Comparison of ENCODE assay signal across 8 mouse cellular contexts in genomic region chr7:121035161-121035721, GRCm38 (mm10). TPM values are rescaled to one million over a fixed set of nuclear protein-coding genes. Genes with fewer than 3 reads are reported as not detected.
A peak's percentile ranks its signal among the peaks of the same experiment; 100 is the strongest.
DNase-seq lines count a peak whose midpoint lies in the region; ATAC-seq and TF ChIP-seq lines count a peak whose summit lies in the region.

No protein-coding gene starts in this region.

- no peak for TF ChIP-seq CTCF in E14TG2a.4 (conservative IDR thresholded peaks at IDR 0.05; ENCODE audit: low read length)
- no peak for TF ChIP-seq CTCF in intestine, postnatal 0 days (IDR thresholded peaks at IDR 0.05; ENCODE audit: low read depth)
- TF ChIP-seq CTCF in olfactory bulb, adult 2 months (IDR thresholded peaks at IDR 0.05; ENCODE audit: insufficient read depth, low read depth, low read length), result no peak

- H3K27ac ChIP-seq in intestine, postnatal 0 days (ENCODE audit: low read depth, low read length), result peak overlapping the region; percentile 92
- peak overlapping the region; percentile 97 for H3K27ac ChIP-seq in lung, embryonic 15.5 days
- H3K27ac ChIP-seq in olfactory bulb, adult 2 months (ENCODE audit: insufficient read depth, low read depth, low read length), result peak overlapping the region; percentile 70; the same call in 1 of the 2 replicates

- 0% methylated on average over 24 of the region's 24 CpGs for WGBS in intestine, postnatal 0 days
- WGBS in lung, embryonic 15.5 days, result under 1% methylated on average over 24 of the region's 24 CpGs
- WGBS in olfactory bulb, adult 2 months, result under 1% methylated on average over 24 of the region's 24 CpGs

- no peaks in the 10 kb centered on the region for H3K36me3 ChIP-seq in E14TG2a.4 (ENCODE audit: insufficient read depth, low read length)
- H3K36me3 ChIP-seq in intestine, postnatal 0 days (ENCODE audit: control insufficient read depth, insufficient read depth), result no peaks in the 10 kb centered on the region
- no peaks in the 10 kb centered on the region for H3K36me3 ChIP-seq in lung, embryonic 15.5 days

- H3K27me3 ChIP-seq in E14TG2a.4 (ENCODE audit: insufficient read depth, low read length), result no peaks in the 10 kb centered on the region
- H3K27me3 ChIP-seq in intestine, postnatal 0 days (replicated peaks; ENCODE audit: control insufficient read depth, insufficient read depth, low read length), result no peaks in the 10 kb centered on the region
- H3K27me3 ChIP-seq in lung, embryonic 15.5 days, result peaks cover 9% of the 10 kb centered on the region; the same call in 1 of the 2 replicates

- peak overlapping the region; percentile 95 for H3K4me3 ChIP-seq in E14TG2a.4 (replicated peaks; ENCODE audit: low read length)
- H3K4me3 ChIP-seq in intestine, postnatal 0 days (ENCODE audit: low read depth, low read length), result peak overlapping the region; percentile 99
- H3K4me3 ChIP-seq in lung, embryonic 15.5 days, result peak overlapping the region; percentile 99
- H3K4me3 ChIP-seq in olfactory bulb, adult 2 months (ENCODE audit: insufficient read depth, low read depth, low read length), result peak overlapping the region; percentile 75

- H3K4me1 ChIP-seq in E14TG2a.4 (replicated peaks; ENCODE audit: low read depth, low read length), result peaks cover 14% of the 10 kb centered on the region
- peaks cover 7% of the 10 kb centered on the region for H3K4me1 ChIP-seq in intestine, postnatal 0 days (replicated peaks; ENCODE audit: control insufficient read depth, insufficient read depth, low read length)
- peaks cover 33% of the 10 kb centered on the region for H3K4me1 ChIP-seq in lung, embryonic 15.5 days
- H3K4me1 ChIP-seq in olfactory bulb, adult 2 months (ENCODE audit: control insufficient read depth, insufficient read depth, low read length), result 0 out of 2 replicates have a peak, but pooled peaks cover 2% of the 10 kb centered on the region

- peak; percentile 41 for DNase-seq in cerebellum, adult 9-11 months
- DNase-seq in cerebellum, postnatal 25 days, result no peak
- peak; percentile 23 for DNase-seq in c-Kit-positive CD71-positive TER-119-negative erythroid progenitor cells, embryonic 14.5 days (ENCODE audit: low read depth)

- H3K9me3 ChIP-seq in E14TG2a.4 (ENCODE audit: low read length), result no peaks in the 10 kb centered on the region
- H3K9me3 ChIP-seq in intestine, postnatal 0 days (ENCODE audit: control insufficient read depth), result no peaks in the 10 kb centered on the region
- H3K9me3 ChIP-seq in lung, embryonic 15.5 days, result no peaks in the 10 kb centered on the region

- peak overlapping the region; percentile 99 for H3K9ac ChIP-seq in intestine, postnatal 0 days (ENCODE audit: low read depth, low read length)
- peak overlapping the region; percentile 99 for H3K9ac ChIP-seq in lung, embryonic 15.5 days

- H3K4me2 ChIP-seq in intestine, postnatal 0 days (replicated peaks; ENCODE audit: low read depth), result peak overlapping the region; percentile 88
- peak overlapping the region; percentile 60 for H3K4me2 ChIP-seq in lung, embryonic 15.5 days

- no peak for TF ChIP-seq POLR2A in olfactory bulb, adult 2 months (IDR thresholded peaks at IDR 0.05; ENCODE audit: insufficient read depth, low read depth, low read length)

- peak; percentile 40 for ATAC-seq in granulocyte monocyte progenitor cell, adult 5-6 weeks (replicated peaks; ENCODE audit: poor library complexity, severe bottlenecking)
- no peak; the same call in 1 of the 2 replicates for ATAC-seq in intestine, postnatal 0 days
- ATAC-seq in lung, embryonic 15.5 days (ENCODE audit: borderline replicate concordance, extremely low read depth, low FRiP score, low TSS enrichment), result peak; percentile 43

RNA-seq across cellular contexts. Expression of gene Mettl9, which starts 1.0 kb away (rescaled TPM):
- total RNA-seq in granulocyte monocyte progenitor cell, adult 5-6 weeks (2014; fragmentation: Nextera tagmentation), result 43.8 and 61.5 TPM in 2 replicates
- 62.1 and 72.0 TPM in 2 replicates for total RNA-seq in granulocyte monocyte progenitor cell, adult 5-6 weeks (2017)
- 85.4 and 89.4 TPM in 2 replicates for polyA plus RNA-seq in intestine, postnatal 0 days (2015; fragmentation: Nextera tagmentation; extraction: Ambion mirVana)
- polyA plus RNA-seq in lung, embryonic 15.5 days (2015; fragmentation: Nextera tagmentation; extraction: Ambion mirVana), result 146 and 149 TPM in 2 replicates
- polyA plus RNA-seq in olfactory bulb, adult 2 months (2012; ENCODE audit: insufficient read depth, insufficient read length, low replicate concordance, missing spikeins), result not detected in 2 replicates

RNA-seq across cellular contexts. Expression of gene Igsf6, which starts 39.1 kb away (rescaled TPM):
- total RNA-seq in granulocyte monocyte progenitor cell, adult 5-6 weeks (2014; fragmentation: Nextera tagmentation), result 246 and 248 TPM in 2 replicates
- total RNA-seq in granulocyte monocyte progenitor cell, adult 5-6 weeks (2017), result 341 and 374 TPM in 2 replicates
- polyA plus RNA-seq in intestine, postnatal 0 days (2015; fragmentation: Nextera tagmentation; extraction: Ambion mirVana), result 1.3 and 1.8 TPM in 2 replicates
- polyA plus RNA-seq in lung, embryonic 15.5 days (2015; fragmentation: Nextera tagmentation; extraction: Ambion mirVana), result 2.2 and 3.1 TPM in 2 replicates
- not detected in 2 replicates for polyA plus RNA-seq in olfactory bulb, adult 2 months (2012; ENCODE audit: insufficient read depth, insufficient read length, low replicate concordance, missing spikeins)

RNA-seq across cellular contexts. Expression of gene Otoa, which starts 46.2 kb away (rescaled TPM):
- total RNA-seq in granulocyte monocyte progenitor cell, adult 5-6 weeks (2014; fragmentation: Nextera tagmentation), result not detected in 2 replicates
- total RNA-seq in granulocyte monocyte progenitor cell, adult 5-6 weeks (2017), result 0.17 and 0.21 TPM in 2 replicates
- polyA plus RNA-seq in intestine, postnatal 0 days (2015; fragmentation: Nextera tagmentation; extraction: Ambion mirVana), result 0.10 and 0.17 TPM in 2 replicates
- not detected in 2 replicates for polyA plus RNA-seq in lung, embryonic 15.5 days (2015; fragmentation: Nextera tagmentation; extraction: Ambion mirVana)
- not detected in 2 replicates for polyA plus RNA-seq in olfactory bulb, adult 2 months (2012; ENCODE audit: insufficient read depth, insufficient read length, low replicate concordance, missing spikeins)

RNA-seq across cellular contexts. Expression of gene Mfsd13b, which starts 52.9 kb away (rescaled TPM):
- not detected in 2 replicates for total RNA-seq in granulocyte monocyte progenitor cell, adult 5-6 weeks (2014; fragmentation: Nextera tagmentation)
- total RNA-seq in granulocyte monocyte progenitor cell, adult 5-6 weeks (2017), result not detected in 2 replicates
- 1.4 and 1.5 TPM in 2 replicates for polyA plus RNA-seq in intestine, postnatal 0 days (2015; fragmentation: Nextera tagmentation; extraction: Ambion mirVana)
- polyA plus RNA-seq in lung, embryonic 15.5 days (2015; fragmentation: Nextera tagmentation; extraction: Ambion mirVana), result 0.36 TPM in 1 of 2 replicates, not detected in the other
- not detected in 2 replicates for polyA plus RNA-seq in olfactory bulb, adult 2 months (2012; ENCODE audit: insufficient read depth, insufficient read length, low replicate concordance, missing spikeins)

RNA-seq across cellular contexts. Expression of gene Cdr2, which starts 53.1 kb away (rescaled TPM):
- 1.6 and 2.9 TPM in 2 replicates for total RNA-seq in granulocyte monocyte progenitor cell, adult 5-6 weeks (2014; fragmentation: Nextera tagmentation)
- 1.7 and 2.8 TPM in 2 replicates for total RNA-seq in granulocyte monocyte progenitor cell, adult 5-6 weeks (2017)
- 119 and 124 TPM in 2 replicates for polyA plus RNA-seq in intestine, postnatal 0 days (2015; fragmentation: Nextera tagmentation; extraction: Ambion mirVana)
- polyA plus RNA-seq in lung, embryonic 15.5 days (2015; fragmentation: Nextera tagmentation; extraction: Ambion mirVana), result 10.6 and 10.9 TPM in 2 replicates
- not detected in 2 replicates for polyA plus RNA-seq in olfactory bulb, adult 2 months (2012; ENCODE audit: insufficient read depth, insufficient read length, low replicate concordance, missing spikeins)

Comparison
In these comparisons a context has a peak if more than half of its experiments do, and no peak if none do; other contexts are left out.
1. DNase-seq: peak in cerebellum, adult 9-11 months (single experiment) and c-Kit-positive CD71-positive TER-119-negative erythroid progenitor cells, embryonic 14.5 days (single experiment); none in cerebellum, postnatal 25 days (0 of 2).
2. RNA of gene Mettl9, which starts 1.0 kb away (polyA plus RNA-seq): 146 to 149 TPM in lung, embryonic 15.5 days and 85.4 to 89.4 TPM in intestine, postnatal 0 days; not detected in olfactory bulb, adult 2 months; every median in the first group is over 10 times any median in the second.
3. Peak in every context shown above with its lines, with median percentiles within 50 percentile points of each other: H3K4me3 ChIP-seq and H3K27ac ChIP-seq.